Mouse (Mus musculus) 416B (cell line): ENCODE data around the gene Dclk1.

Experiments
- DNase-seq: peaks from one replicate; pipeline ENCODE4 v3.0.0; 2011; ENCODE audit warnings: low read depth

Dclk1 gene

DNA sequence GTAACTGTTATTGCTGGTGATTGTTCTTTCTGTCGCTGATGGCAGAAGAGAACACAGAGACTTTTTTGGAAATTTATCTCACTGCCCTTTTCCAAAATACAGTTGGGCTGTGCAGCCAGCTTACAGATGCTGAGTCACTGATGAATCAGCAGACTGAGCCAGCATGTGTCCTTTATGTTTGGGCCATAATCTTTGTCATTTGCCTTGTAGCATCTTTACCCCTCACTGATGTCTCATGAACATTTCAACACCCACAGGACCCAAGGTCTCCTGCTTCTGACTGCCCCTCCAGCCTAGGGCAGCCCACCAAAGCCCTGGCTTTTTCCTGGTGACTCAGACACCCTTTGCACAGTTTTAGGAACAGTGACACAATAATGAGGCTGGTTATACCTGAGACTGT, 159.1 kb downstream of the Dclk1 start:
- DNase-seq = no peak

DNA sequence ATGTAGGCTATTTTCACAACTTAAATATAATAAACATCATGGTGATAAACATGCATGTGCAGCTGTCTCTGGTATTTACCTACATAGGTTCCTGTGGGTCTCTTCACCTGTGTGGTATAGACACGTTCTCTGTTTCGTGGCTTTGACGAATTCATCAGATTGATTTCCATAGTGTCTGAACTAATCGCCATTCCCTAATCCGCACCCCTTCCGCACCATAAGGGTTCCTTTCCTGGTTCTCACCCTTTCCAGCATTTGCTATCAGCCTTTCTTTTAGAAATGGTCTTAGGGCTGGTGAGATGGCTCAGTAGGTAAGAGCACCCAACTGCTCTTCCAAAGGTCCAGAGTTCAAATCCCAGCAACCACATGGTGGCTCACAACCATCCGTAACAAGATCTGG, 162.6 kb downstream of the Dclk1 start:
- no peak for DNase-seq

DNA sequence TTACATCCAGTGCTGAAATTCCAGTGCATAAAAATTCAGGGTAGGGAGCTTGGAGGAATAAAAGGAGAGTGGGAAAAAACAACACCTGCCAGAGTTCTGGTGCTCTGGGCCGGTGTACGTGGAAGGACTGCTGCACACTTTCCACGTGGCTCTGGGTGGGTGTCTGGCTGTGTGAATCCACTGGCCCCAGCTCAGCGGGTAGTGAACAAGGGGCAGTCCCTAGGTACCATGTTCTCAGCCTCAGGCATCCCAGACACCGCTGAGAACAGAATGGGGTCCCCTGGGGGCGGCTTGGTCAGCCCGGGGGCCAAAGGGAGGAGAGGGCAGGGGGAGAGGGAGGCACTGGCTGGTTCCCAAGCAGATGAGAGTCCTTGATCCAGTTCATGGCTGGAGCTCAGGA, 164.5 kb downstream of the Dclk1 start:
- no peak for DNase-seq

DNA sequence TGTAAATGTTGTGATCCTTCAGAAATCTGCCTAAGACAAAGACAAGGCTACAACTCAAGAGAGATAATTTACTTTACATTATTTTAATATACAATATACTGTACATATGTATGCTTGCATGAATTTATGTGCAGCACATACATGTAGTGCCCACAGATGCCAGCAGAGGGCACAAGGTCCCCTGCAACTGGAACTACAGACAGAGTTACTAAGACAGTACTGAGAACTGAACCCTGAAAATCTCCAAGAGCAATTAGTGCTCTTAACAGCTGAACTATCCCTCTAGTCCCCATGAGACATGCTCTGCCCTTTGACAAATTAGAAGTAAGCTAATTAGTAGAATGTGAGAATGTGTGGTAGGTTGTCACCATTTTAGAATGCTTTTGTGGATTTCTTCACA, 169.4 kb downstream of the Dclk1 start:
- peak; percentile 5 for DNase-seq

DNA sequence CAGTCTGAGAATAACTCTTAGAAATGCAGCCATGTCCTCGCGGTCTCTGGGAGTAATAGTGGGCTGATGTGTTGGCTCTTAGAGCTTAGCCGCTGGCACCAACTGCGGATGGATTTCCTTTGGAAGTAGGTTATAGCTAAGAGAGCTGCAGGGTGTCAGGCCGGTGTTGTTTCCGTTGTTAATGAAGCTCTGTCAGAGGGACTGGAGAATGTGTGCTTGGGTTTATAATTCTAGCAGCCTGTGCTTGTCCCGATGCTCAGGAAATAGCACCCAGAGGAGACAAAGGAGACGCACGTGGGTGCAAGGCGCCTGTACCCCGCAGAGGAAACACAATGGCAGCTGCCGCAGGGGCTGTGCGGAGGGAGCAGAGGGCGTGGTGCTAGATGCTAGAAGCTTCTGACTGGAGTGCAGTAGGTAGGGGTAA, 173.4 kb downstream of the Dclk1 start:
- no peak for DNase-seq

DNA sequence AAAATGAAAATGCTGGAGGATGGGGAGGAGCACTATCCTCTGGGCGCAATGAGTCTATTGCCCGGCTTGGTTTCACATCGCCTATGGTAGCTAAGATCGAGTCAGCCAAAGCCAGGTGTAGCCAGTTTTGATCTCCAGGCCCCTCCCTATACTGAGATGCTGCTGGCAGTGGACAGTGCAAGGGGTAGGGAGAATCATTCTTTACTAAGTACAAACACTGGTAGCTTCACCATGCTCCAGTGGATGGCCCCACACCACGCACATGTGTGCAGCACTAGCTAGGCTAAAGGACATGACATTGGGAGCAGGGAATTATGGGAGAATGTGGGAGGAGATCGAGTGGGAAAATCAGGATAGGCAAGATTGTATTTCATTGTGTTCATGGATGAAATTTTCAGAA, 176.7 kb downstream of the Dclk1 start:
- DNase-seq = no peak

DNA sequence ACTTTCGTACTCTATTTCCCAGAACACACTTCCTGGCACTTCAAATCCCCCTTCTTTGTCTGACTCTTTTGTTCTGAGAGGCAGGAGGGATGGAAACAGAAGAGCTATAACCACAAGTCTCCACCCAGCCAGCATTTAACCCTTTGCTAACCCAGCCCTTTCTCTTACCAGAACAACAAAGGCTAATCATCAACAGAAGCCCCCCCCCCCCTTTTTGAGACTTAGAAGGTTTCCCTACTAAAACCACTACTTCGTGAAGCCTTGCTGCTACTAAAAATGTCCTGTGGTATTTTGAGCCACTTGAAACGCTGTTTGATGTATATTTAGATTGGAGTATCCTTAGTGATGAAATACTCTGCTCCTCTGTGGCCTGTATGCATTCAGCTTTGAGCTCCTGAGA, 177.2 kb downstream of the Dclk1 start:
- DNase-seq = no peak

DNA sequence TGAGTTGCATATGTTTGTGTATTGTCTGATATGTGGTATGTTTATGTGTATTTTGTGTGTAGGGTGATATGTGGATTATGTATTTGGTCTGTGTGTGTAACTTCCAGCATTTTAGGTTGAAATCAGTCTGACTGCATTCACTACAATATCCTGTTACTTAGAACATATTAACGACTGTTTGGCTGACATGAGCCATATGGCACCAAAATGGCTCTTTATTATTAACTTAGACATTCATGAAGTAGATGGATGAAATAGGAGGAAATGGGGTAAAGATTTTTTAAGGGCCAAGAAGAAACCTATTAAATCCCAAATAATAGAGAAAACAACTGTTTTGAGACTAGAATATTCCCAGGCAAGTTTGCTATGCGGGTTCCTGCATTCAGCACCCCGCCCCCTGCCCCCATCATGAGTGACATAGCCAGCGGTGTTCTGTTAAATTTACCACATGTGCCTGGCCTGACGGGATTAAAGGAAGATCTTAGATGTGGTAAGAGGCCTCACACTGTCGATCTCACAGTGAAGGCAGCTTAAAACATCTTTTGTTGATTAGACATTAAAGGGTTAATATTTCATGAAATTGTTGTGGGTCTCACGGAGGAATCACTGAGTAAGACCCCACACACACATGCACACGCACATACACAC, 178.4 kb downstream of the Dclk1 start:
- DNase-seq = no peak

DNA sequence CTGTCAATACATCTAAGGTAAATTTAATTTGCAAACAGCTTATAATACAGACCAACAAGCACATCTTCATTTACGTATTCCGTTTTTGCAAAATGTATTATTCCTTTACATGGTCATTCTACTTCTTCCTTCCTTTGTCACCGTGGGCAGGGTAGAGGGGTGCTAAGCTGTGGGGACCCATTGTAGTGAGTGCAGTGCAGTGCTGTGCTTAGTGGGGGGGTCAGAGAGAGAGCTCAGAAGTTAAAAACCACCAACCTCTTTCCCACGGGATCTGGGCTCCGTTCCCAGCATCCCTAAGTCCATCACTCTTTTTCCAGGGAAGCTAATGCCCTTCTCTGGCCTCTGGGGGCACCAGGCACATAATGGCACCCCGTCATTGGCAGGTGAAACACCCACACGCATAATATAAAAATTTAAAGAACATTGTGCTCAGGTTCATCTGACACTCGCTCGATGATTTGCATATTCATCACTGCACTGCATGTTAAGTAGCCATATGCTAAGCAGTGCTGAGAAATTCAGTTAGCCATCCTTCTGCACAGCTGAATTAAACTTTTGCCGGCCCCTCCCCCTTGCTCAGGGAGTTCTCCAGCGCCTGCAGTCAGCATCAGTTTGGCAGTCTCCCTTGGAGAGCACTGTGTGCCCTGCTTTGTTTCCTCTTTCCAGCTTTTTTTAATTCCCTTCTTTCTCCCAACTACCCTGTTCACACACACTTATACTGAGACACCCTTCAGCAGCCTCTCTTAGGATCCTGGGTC, 181.7 kb downstream of the Dclk1 start:
- DNase-seq = no peak

DNA sequence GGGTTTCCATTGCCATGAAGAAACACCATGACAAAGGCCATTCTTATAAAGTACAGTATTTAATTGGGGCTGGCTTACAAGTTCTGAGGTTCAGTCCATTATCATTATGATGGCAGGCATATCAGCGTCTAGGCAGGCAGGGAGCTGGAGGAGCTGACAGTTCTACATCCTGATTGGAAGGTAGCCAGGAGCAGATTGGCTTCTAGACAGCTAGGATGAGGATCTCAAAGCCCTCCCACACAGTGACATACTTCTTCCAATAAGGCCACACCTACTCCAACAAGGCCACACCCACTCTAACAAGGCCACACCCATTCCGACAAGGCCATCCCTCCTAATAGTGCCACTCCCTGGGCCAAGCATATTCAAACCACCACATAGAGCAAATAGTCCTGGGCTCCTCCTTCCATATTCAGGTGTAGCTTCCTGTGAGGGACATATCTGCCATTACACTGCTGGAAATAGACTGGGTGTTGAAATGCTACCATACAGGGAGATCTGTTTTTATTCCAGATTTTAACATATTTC, 187.9 kb downstream of the Dclk1 start:
- no peak for DNase-seq

DNA sequence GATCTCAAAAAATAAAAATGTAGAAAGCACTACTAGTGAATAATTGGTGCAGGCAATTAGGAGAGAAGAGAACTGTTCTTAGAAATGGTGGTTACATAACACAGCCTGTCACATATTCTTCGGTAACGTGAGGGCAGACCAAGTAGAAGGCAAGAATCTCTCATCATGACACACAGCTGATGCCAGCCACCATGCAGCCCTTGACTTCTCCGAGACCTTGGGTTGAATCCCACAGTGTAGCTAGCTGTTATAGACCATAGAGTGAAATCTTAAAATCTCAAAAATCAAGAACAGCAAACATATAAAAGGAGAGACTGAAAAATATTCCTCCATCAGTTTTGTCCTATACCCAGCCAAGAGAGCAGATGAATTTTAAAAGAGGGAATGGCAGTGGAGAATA, 189.1 kb downstream of the Dclk1 start:
- DNase-seq = no peak

DNA sequence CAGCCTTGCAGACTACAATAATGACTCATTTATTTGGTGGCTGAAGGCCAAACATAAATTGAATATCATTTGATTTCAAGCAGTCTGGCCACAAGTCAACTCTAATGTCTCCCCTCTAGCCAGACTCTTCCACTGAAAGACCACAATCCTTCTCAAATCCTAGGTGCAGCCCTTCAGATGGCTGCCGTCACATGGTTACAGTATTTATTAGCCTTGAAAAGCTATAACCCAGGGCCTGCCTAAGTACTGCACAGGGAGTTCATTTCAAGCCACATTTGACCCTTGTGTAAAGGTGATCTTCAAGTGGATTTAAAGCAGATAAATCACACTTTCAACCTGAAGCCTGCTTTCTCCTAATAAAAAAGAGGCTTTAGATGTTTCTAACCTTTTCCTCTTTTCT, 192.1 kb downstream of the Dclk1 start:
- no peak for DNase-seq

DNA sequence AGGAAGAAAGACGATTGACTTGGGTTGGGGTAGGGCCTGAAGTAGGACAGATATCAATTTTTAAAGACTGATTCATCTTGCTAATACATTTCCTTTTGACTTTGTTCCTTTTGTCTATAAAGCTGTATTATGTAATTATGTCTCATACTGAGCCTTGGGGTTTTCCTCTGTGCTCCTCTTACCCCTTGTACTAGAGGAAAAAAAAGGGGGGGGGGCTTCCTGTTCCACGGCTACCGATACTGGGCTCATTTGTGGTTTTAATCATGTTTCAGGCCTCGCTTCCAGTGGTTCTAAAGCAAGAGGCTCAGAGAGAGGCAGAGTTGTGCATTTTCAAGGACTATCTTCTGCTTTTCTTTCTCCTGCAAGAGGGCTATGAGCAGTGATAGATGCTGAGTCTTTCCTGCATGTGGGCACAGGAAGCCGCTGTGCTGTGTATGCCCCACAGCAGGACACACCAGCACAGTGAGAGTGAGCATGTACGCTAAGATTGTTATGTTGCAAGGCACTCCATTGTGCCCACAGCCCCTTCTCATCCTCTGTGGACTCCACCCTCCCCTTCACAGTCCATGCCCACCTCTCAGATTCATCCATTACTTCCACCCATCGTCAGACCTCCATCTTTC, 196.8 kb downstream of the Dclk1 start:
- DNase-seq = peak; percentile 4

DNA sequence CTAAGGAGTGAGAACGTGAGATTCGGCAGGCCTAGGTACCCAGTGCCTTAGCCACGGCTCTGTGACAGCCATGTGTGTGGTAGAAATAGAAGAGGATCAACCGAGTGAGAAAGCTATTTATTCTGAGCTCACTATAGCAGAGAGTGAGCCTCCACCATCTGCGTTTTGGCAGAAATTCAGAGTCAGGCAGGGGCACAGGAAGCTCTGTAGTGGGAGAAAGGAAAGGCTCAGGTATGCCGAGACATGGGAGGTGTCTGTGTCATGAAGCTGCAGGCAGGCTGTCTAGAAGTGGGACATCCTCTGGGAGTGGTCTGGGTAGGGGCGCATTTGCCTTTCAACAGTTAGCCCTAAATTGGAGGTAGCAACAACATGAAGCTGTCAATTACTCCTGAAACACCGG, 198.2 kb downstream of the Dclk1 start:
- DNase-seq = no peak

DNA sequence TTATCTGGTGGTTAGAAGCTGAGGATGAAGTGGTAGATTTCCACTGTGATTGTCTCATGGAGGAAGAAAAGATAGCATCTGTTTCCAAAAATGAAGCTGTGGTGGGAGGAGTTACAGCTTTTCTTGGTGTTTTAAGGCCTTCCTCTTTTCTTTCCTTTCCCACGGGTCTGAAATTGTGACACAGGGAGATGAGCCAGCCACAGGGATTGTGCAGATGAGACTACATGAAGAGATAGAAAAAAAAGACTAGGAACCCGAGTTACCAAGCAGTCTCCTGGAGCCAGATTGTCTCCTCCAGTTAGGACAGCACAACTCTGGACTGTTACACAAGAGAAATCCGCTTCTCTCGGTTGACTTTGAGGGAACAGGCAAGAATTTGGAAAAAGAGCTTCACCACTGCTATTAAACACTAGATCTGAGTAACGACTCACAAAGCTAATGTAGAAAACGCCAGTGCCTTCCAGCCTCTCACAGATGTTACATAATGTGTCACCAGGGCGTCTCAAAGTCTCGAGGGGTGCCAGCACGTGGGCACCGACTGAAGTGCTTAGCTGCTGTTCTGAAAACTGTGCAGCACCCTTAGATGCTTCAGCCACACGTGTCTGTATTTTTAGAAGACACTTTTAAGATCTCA, 200.0 kb downstream of the Dclk1 start:
- no peak for DNase-seq

DNA sequence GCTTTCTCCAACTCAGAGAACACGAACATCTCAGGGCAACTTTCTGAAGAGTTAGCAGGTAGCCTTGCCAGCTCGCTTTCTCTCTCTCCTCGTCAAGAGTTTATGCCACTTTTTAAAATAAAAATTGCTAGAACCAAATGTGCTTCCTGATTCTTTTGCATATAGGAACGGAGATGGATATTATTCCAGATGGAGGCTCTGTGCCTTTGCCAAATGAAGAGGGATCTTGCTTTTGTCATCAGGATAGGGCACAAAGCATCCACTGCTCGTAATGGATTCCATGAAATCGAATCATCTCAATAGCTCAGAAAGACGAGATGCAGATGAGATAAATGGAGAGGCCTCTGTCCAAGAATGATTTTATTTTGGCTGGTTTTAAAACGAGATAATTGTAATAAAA, 201.1 kb downstream of the Dclk1 start:
- DNase-seq = no peak

DNA sequence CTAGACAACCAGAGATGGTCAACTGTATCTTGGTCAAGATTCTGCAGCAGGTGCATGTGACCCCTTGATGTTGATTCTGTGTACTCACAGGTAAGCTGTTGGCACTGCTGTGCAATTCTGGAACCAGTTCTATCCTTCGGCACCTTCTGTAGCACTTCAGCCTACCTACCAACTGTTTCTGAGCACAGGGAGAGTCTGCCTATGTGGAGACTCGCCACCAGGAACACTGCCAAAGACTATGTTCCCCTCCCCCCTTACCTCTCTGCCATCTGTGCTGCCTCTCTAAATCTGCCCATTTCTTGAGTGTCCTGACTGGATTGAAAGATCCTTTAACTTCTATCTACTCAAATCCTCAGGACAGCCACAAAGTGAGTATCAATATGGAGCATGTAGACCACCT, 201.6 kb downstream of the Dclk1 start:
- no peak for DNase-seq

DNA sequence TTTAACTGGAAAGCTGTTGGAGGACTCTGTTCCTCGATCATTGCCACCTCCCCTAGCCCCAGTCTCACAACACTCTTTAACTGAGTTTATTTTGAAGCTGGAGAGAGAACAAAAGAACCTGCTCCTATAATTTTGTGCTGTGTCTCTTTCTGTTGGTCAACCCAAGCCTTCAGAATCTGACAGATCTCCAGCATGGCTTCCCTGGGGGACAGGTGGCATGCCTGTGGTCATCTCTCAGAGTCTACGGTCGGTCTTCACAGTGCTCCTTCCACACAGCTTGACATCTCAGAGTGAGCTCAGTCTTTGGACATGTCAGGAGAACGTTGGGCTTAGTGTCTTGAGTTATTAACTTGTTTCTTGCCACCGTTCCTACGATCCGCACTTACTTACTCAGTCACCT, 204.5 kb downstream of the Dclk1 start:
- no peak for DNase-seq

DNA sequence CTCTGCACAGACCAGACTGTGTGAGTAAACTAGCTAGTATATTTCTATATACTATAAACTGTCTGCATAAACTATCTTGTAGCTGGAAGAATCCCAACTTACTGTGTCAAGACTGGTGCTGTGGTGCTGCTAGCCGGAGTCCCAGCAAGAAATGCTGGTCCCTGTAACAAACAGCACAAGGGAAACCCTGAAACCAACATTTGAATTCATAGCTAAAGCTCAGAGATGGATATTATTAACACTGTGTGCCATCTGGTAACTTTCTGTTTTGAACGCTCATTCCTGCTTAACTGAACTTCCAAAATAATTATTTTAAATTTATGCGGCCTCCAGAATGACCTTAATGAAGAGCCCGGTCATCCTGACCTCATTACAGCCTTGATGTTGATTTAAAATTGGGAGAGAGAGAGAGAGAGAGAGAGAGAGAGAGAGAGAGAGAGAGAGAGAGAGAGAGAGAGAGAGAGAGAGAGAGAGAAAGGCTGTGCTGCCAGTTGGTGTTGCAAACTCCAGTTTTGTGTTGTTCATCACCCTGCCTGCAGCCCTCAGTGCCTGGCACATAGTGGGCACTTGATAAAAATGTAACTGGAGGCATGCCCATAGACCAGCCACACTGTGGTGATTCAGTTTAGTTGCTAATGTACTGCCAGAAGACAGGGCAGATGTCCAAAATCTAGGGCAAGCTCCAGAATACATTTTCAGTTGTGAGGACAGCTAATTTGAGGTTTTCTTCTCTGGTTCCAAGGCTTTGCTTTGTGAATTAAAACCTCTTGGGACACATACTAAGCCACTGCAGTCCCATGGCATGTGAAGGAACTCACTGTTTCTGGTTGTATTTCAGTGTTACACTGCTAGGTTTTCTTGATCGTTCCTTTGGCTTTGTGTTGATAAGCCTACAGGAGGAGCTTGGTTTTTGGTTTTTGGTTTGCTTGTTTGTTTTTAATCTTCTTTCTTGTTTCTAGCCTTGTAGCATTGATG, 205.6 kb downstream of the Dclk1 start:
- DNase-seq = no peak

DNA sequence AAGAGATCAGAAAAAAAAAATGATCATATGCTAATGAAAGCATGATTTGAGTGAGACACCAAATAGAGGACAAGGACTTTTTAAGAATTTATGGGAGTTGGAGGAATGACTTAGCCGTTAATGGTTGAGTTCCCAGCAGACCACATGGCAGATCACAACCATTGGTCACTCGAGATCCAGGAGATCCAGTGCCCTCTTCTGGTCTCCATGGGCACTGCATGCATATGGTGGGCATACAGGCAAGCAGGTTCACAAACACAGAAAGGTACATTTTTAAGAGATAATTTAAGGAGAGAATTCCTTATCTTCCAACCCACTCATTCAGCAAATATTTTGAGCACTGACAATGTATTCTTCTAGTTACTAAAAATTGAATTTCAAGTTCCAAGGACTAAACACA, 207.0 kb downstream of the Dclk1 start:
- no peak for DNase-seq

DNA sequence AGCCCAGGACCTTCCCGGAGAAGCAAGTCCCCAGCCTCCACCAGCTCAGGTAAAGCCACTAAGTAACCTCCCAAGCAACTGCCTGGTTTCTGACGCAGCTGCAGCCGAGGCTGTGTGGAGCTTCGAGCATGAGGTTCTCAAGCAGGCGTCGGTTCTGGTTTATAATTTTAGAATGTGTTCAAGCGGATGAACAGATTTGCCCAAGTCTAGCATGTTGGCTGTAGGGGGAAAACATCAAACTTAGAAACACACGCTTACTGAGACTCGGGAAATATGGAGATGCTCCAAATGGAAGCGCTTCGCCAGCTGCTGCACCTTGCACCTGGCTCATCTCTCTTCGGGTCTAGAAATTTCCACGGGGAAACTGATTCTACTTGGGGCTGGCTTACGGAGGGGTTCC, 208.9 kb downstream of the Dclk1 start:
- no peak for DNase-seq

DNA sequence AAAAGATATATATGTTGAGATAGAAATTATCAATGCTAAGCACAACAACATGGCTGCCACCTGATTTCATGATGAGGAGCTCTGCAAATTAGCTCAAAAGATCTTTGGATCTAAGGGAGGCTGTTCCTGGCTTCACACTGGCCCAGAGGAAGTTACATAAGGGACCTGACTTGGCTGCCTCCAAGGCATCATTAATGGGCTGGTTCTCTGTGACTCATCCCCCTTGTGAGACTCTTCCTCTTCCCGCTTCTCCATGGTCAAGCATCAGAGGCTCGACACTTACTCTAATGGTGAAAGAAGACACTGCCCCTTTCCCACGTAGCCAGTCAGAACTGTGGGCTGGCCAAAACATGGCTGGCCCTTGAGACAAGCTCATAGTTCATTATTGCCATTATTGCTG, 209.7 kb downstream of the Dclk1 start:
- peak; percentile 12 for DNase-seq
